Mouse (Mus musculus) liver, embryonic 11.5 days (tissue): Measurements from ENCODE around the gene Fntb. TPM values are rescaled to one million over a fixed set of nuclear protein-coding genes. Genes with fewer than 3 reads are reported as not detected.

Experiments used
- ATAC-seq: fragments of 200-750 bp; cut with Nextera tagmentation; replicated peaks from 2 replicates; pipeline ENCODE4 v1.8.0; 2017; ENCODE audit warnings: moderate number of reproducible peaks, mild to moderate bottlenecking, moderate TSS enrichment, moderate library complexity; ENCODE audit not compliant: low FRiP score
- DNase-seq: peaks from one replicate; pipeline ENCODE4 v3.0.0-alpha.2; 2017; ENCODE audit warnings: low spot score
- H3K27ac ChIP-seq: fragments of 300-500 bp; sonication (generic); 2 replicates; pipeline ENCODE4 v1.5.1; 2014; ENCODE audit warnings: mild to moderate bottlenecking, low read depth, low read length, control low read depth
- H3K27me3 ChIP-seq: fragments of 300-500 bp; sonication (generic); replicated peaks from 2 replicates; pipeline ENCODE4 v1.6.1; 2014; ENCODE audit warnings: low read length, mixed read lengths; ENCODE audit not compliant: control insufficient read depth, insufficient read depth
- H3K36me3 ChIP-seq: fragments of 300-500 bp; sonication (generic); 2 replicates; pipeline ENCODE4 v1.6.1; 2014; ENCODE audit warnings: mild to moderate bottlenecking, low read length, moderate library complexity, mixed read lengths; ENCODE audit not compliant: control insufficient read depth, insufficient read depth
- H3K4me1 ChIP-seq: fragments of 300-500 bp; sonication (generic); replicated peaks from 2 replicates; pipeline ENCODE4 v1.6.1; 2014; ENCODE audit warnings: low read length, mixed read lengths; ENCODE audit not compliant: control insufficient read depth, insufficient read depth
- H3K4me2 ChIP-seq: fragments of 300-500 bp; sonication (generic); 2 replicates; pipeline ENCODE4 v1.6.1; 2014; ENCODE audit warnings: mild to moderate bottlenecking, control low read depth, moderate library complexity
- H3K4me3 ChIP-seq: fragments of 300-500 bp; sonication (generic); 2 replicates; pipeline ENCODE4 v1.5.1; 2014; ENCODE audit warnings: low read depth, low read length, control low read depth
- H3K9ac ChIP-seq: fragments of 300-500 bp; sonication (generic); 2 replicates; pipeline ENCODE4 v1.6.1; 2014; ENCODE audit warnings: low read depth, low read length, control low read depth
- H3K9me3 ChIP-seq: fragments of 300-500 bp; sonication (generic); 2 replicates; pipeline ENCODE4 v1.6.1; 2016; ENCODE audit warnings: low read length, inconsistent platforms, mixed read lengths; ENCODE audit not compliant: control insufficient read depth
- WGBS: fragments of 180-500 bp; shearing (Covaris S2); extraction: QIAGEN DNeasy Blood & Tissue Kit; methylation state at CpG from one replicate; pipeline ENCODE4 v1.1.7; 2014; 5-methylcytosine and 5-hydroxymethylcytosine counted together
- polyA plus RNA-seq: library from polyadenylated mRNA; unstranded; fragments of >200 nt; fragmentation: Nextera tagmentation; extraction: Ambion mirVana; gene quantifications from 2 replicates; pipeline ENCODE4 v1.2.1, GENCODE M21; 2014

Gene Fntb
- polyA plus RNA-seq, 1 experiment from 2014 or later, result 41.6 TPM

DNA sequence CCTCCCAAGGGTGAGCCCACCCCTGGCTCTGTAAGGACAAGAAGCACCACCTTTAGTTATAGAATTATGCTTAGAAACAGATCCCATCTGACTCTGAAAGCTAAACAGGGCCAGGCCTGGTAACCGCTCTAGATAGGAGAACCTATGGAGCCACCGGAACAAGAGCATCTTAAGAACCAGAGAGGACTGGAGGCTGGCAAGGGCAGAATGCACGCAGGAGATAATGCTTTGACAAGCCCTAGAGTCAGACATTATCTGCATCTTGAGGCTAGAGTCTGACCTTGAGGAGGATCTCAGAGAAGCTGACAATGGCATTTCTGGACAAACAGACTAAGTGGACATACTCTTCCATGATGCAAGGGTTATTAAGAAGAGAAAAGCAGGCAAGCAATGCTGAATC lies 182.1 kb downstream of the Fntb start:
- H3K27ac ChIP-seq, result no peak overlapping the region
- 74% methylated on average over 3 of the region's 3 CpGs for WGBS
- H3K4me1 ChIP-seq, result peaks cover 14% of the 10 kb centered on the region
- H3K9ac ChIP-seq, result no peak overlapping the region
- ATAC-seq, result peak; percentile 77
- no peak overlapping the region for H3K4me2 ChIP-seq
- H3K36me3 ChIP-seq, result peaks cover 47% of the 10 kb centered on the region
- H3K27me3 ChIP-seq, result no peaks in the 10 kb centered on the region
- no peak for DNase-seq
- H3K9me3 ChIP-seq, result no peaks in the 10 kb centered on the region
- H3K4me3 ChIP-seq, result no peak overlapping the region

DNA sequence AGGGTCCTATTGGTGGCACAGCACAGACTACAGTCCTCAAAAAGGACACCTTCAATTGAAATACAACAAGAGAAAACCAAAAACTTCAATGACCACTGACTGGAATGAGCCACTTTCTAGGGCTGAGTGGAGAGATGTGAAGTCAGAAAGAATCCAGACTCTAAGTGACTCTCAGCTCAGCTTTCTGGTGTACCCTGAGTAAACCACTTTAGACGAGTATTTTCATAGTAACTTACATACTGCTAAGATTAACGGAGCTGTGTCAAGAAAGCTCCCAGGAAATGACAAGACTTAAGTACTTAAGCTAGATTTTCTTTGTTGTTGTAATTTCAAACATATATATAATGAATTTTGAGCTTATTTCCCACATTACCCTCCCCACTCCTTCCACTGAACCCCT lies 182.8 kb downstream of the Fntb start:
- DNase-seq (no peak), ATAC-seq (no peak)
- Histone ChIP-seq H3K4me3 (no peak overlapping the region), H3K9ac (no peak overlapping the region), H3K27ac (no peak overlapping the region), H3K27me3 (no peaks in the 10 kb centered on the region), H3K4me1 (peaks cover 11% of the 10 kb centered on the region), H3K9me3 (no peaks in the 10 kb centered on the region), H3K4me2 (no peak overlapping the region), H3K36me3 (peaks cover 45% of the 10 kb centered on the region)
- 85% methylated on average over 2 of the region's 2 CpGs for WGBS

DNA sequence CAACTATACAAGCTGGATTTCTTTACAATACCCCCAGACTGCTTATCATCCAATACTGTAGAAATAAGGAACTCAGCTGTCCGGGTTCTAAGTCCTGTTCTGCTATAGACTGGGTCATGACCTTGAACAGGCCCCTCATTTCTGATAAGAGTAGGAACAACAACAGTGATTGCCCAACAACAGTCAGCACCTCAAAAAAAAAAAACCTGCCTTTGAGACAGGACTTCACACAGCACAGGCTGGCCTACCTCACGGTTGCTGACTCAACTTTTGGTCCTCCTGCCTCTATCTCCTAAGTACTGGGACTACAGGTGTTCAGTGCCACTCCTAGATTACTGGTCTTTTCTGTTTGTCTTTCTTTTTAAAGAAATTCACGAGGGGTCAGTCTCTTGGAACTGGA lies 183.4 kb downstream of the Fntb start:
- H3K4me1 ChIP-seq, result peaks cover 13% of the 10 kb centered on the region
- peaks cover 44% of the 10 kb centered on the region for H3K36me3 ChIP-seq
- 61% methylated on average over 3 of the region's 3 CpGs for WGBS
- no peaks in the 10 kb centered on the region for H3K9me3 ChIP-seq
- ATAC-seq (no peak; the same call in 1 of the 2 replicates), DNase-seq (no peak)
- H3K4me2 ChIP-seq, result no peak overlapping the region
- H3K27me3 ChIP-seq, result no peaks in the 10 kb centered on the region
- no peak overlapping the region for H3K4me3 ChIP-seq
- H3K27ac ChIP-seq, result no peak overlapping the region
- no peak overlapping the region for H3K9ac ChIP-seq

DNA sequence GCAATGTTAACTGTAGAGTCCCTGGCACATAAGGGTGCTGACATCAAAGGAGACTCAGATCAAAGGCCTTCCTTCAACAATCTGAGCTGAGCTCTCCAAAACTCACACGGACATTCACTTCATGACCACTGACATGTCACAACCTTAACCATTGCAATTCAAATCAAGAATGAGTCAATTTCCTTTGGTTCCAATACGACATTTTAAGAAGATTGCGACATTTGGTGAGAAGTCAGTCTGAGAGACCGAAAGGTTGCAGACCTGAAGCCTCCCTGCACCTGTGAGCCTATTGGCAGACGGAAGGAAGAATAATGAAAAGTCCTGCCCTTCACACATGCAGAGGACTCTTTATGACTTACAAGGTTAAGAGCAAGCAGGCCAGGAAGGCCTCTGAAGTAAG lies 184.9 kb downstream of the Fntb start:
- no peak overlapping the region for H3K4me3 ChIP-seq
- DNase-seq (no peak), ATAC-seq (no peak)
- no peaks in the 10 kb centered on the region for H3K27me3 ChIP-seq
- peaks cover 22% of the 10 kb centered on the region for H3K4me1 ChIP-seq
- no peaks in the 10 kb centered on the region for H3K9me3 ChIP-seq
- WGBS, result 85% methylated on average over 5 of the region's 5 CpGs
- no peak overlapping the region for H3K27ac ChIP-seq
- no peak overlapping the region for H3K9ac ChIP-seq
- H3K4me2 ChIP-seq, result no peak overlapping the region
- peaks cover 41% of the 10 kb centered on the region for H3K36me3 ChIP-seq

DNA sequence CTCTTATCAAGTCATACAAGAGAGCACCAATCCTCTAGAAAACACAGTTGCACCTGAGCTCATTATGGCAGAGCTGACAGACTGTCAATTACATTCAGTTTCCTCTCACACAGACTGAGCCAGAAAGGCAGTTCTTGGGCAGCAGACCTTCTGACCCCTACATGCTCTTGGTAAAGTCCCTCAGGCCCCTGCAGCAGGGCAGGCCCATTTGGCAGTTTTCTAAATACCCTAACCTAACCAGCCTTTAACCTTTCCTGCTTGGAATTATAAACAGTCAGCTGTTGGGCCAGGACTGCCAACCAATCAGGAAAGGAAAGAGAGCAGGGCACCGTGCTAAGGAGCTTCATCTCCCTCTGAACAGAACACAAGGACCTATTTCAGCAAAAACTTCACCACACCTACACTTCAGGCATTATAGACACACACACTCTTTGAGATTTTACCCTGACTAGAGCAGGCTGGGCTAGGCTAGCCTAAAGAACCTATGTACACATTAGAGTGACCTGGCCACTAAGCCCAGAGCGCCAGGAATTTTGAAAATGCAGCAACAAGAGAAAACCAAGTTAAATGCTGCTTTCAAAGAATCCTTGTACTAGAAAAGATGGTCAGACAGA lies 188.5 kb downstream of the Fntb start:
- no peak for ATAC-seq
- Histone ChIP-seq H3K36me3 (peaks cover 31% of the 10 kb centered on the region), H3K4me2 (no peak overlapping the region), H3K9ac (no peak overlapping the region), H3K4me3 (no peak overlapping the region), H3K27ac (no peak overlapping the region), H3K9me3 (no peaks in the 10 kb centered on the region), H3K27me3 (no peaks in the 10 kb centered on the region), H3K4me1 (peaks cover 23% of the 10 kb centered on the region)
- DNase-seq, result no peak
- 89% methylated on average over 2 of the region's 2 CpGs for WGBS

DNA sequence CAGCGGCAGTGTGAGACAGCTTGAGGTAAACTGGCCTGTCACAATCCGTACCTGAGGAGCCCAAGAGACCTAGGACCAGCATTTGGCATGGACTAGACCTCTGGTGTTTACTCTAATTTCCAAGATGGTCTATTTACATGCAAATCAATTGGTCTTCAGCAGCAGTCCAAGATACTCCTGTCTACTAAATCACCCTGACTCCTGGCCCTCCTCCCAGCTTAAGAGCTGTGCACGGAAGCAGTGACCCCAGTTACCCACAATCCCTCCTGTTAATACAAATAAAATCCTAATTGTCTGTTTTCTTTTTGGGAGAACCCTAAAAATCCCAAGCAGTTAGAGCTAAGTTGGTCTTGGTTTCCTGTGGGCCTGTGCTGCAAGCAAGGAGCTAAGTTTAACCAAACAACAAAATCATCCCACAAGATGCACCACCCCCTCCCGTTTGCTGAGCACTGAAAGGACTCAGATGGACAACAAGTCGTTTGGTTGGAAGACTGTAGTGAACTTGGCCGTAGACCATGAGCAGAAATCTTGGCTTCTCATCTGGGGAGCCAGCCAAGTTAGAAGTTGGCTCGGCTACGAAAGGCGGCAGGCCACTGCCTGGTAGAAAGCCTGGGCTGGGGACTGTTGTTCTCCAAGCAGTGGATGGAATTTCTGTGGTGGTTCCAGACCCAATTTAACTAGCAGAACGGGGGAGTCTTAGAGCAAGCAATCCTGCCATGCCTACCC lies 189.5 kb downstream of the Fntb start:
- Histone ChIP-seq H3K4me1 (peaks cover 18% of the 10 kb centered on the region), H3K27me3 (no peaks in the 10 kb centered on the region), H3K4me2 (no peak overlapping the region), H3K9me3 (no peaks in the 10 kb centered on the region), H3K9ac (no peak overlapping the region), H3K4me3 (no peak overlapping the region), H3K27ac (no peak overlapping the region), H3K36me3 (peaks cover 31% of the 10 kb centered on the region)
- WGBS, result 80% methylated on average over 10 of the region's 10 CpGs
- DNase-seq (no peak), ATAC-seq (no peak)

DNA sequence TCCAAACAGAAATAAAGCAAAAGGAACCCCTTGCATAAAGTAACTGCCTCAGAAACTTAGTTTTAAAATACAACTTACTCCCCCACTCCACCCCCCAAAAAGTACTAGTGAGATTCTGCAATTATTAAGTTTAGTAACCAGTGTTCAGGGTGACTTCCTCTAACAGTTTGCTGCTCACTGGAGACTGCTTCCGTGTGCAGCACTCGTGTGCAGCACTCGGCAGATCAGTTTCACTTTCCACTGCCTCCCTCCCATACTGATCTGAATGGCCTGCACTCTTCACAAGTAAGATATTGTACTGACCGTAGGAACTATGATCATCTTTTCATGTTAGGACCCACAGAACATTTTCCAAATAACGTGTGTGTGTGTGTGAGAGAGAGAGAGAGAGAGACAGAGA lies 192.3 kb downstream of the Fntb start:
- H3K9ac ChIP-seq, result peak overlapping the region; percentile 13; the same call in 1 of the 2 replicates
- no peak for DNase-seq
- H3K36me3 ChIP-seq, result peaks cover 17% of the 10 kb centered on the region
- no peaks in the 10 kb centered on the region for H3K9me3 ChIP-seq
- no peak for ATAC-seq
- H3K27ac ChIP-seq, result no peak overlapping the region
- 49% methylated on average over 5 of the region's 5 CpGs for WGBS
- H3K27me3 ChIP-seq, result no peaks in the 10 kb centered on the region
- H3K4me2 ChIP-seq, result peak overlapping the region; percentile 53
- peaks cover 24% of the 10 kb centered on the region for H3K4me1 ChIP-seq
- H3K4me3 ChIP-seq, result peak overlapping the region; percentile 18

DNA sequence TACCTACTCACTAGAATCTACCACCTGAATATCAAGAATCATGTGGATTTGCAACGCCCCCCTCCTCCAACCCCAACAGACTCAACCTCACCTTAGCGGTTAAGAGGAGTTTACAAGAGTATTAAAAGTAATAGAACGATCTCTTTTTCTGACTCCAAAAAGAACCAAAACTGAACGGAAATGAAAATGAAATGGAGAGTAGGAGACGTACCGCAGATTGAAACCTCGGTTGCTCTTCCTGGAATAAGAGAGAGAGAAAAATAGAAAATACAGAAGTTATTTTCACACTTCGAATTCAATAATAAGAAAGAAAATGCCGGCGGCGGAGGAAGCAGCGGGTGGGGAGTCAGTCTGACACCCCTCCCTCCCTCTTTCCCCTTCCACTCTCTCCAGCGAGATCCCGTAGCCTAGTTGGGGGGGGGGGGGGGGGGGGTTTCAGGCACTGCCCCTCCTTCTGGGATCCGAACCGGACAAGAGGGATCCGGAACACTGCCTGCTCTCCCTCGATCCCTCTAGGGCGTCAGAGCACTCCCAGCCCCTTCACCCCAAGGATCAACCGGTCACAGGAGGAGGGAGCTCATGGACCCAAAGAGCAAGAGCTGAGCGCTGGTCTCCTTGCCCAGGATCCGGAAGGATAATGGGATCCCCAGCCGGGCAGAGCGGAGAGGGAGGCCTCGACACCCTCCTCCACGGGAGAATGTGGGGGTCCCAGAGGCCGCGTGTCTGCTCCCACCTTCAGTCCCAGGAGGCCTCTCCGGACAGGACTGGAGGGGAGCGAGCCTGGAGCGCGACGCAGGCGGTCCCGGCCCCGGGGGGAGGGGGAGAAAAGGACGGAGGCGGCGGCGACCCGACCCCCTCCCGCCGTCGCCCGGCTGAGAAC lies 195.9 kb downstream of the Fntb start:
- peaks cover 17% of the 10 kb centered on the region for H3K4me1 ChIP-seq
- no peaks in the 10 kb centered on the region for H3K9me3 ChIP-seq
- 4% methylated on average over 43 of the region's 45 CpGs for WGBS
- H3K27me3 ChIP-seq, result no peaks in the 10 kb centered on the region
- H3K4me3 ChIP-seq, result peak overlapping the region; percentile 98
- peak overlapping the region; percentile 93 for H3K9ac ChIP-seq
- H3K4me2 ChIP-seq, result peak overlapping the region; percentile 90
- H3K36me3 ChIP-seq, result 0 out of 2 replicates have a peak, but pooled peaks cover 2% of the 10 kb centered on the region
- peak; percentile 7 for ATAC-seq
- peak overlapping the region; percentile 81 for H3K27ac ChIP-seq
- peak; percentile 62 for DNase-seq
